Mouse (Mus musculus) heart, embryonic 14.5 days (tissue): ENCODE measurements around the gene Zbtb17. TPM values are rescaled to one million over a fixed set of nuclear protein-coding genes. Genes with fewer than 3 reads are reported as not detected.

Source experiments
- ATAC-seq: fragments of 200-750 bp; cut with Nextera tagmentation; 2 replicates; pipeline ENCODE4 v1.8.0; 2017; ENCODE audit warnings: low read depth, moderate TSS enrichment; ENCODE audit not compliant: insufficient number of reproducible peaks, insufficient read depth, low FRiP score
- H3K27ac ChIP-seq, 2 experiments: fragments of 200-500 bp in 1 of 2; fragments of 300-500 bp in 1 of 2; sonication (generic) in 1 of 2; replicated peaks in 1 of 2; 2 replicates each; pipeline ENCODE4 v1.5.1; 2012 to 2014; ENCODE audit warnings: low read depth in 2 of 2, low read length in 2 of 2, control low read depth in 1 of 2, mild to moderate bottlenecking in 1 of 2, mixed read lengths in 1 of 2; ENCODE audit not compliant: control insufficient read depth in 1 of 2, insufficient read depth in 1 of 2
- H3K27me3 ChIP-seq: fragments of 300-500 bp; sonication (generic); 2 replicates; pipeline ENCODE4 v1.6.1; 2014; ENCODE audit warnings: mild to moderate bottlenecking, low read length, control low read depth; ENCODE audit not compliant: control insufficient read depth, insufficient read depth
- H3K36me3 ChIP-seq: fragments of 300-500 bp; sonication (generic); 2 replicates; pipeline ENCODE4 v1.6.1; 2014; ENCODE audit warnings: mild to moderate bottlenecking, control low read depth, low read length, mixed read lengths; ENCODE audit not compliant: control insufficient read depth, insufficient read depth
- H3K4me1 ChIP-seq, 2 experiments: fragments of 200-500 bp in 1 of 2; fragments of 300-500 bp in 1 of 2; sonication (generic) in 1 of 2; 2 replicates each; pipeline ENCODE4 v1.6.1; 2012 to 2014; ENCODE audit warnings: low read length in 2 of 2, control low read depth in 1 of 2, mixed read lengths in 1 of 2; ENCODE audit not compliant: control insufficient read depth in 2 of 2, insufficient read depth in 2 of 2
- H3K4me2 ChIP-seq: fragments of 300-500 bp; sonication (generic); 2 replicates; pipeline ENCODE4 v1.6.1; 2014; ENCODE audit warnings: mild to moderate bottlenecking, low read length
- H3K4me3 ChIP-seq, 2 experiments: fragments of 200-500 bp in 1 of 2; fragments of 300-500 bp in 1 of 2; sonication (generic) in 1 of 2; 2 replicates each; pipeline ENCODE4 v1.5.1; 2012 to 2014; ENCODE audit warnings: low read length in 2 of 2, mild to moderate bottlenecking in 2 of 2, control low read depth in 1 of 2, low read depth in 1 of 2, moderate library complexity in 1 of 2; ENCODE audit not compliant: control insufficient read depth in 1 of 2, insufficient read depth in 1 of 2
- H3K9ac ChIP-seq: fragments of 300-500 bp; sonication (generic); 2 replicates; pipeline ENCODE4 v1.6.1; 2014; ENCODE audit warnings: mild to moderate bottlenecking, low read length
- H3K9me3 ChIP-seq: fragments of 300-500 bp; sonication (generic); 2 replicates; pipeline ENCODE4 v1.6.1; 2016; ENCODE audit warnings: low read length, control low read depth; ENCODE audit not compliant: control insufficient read depth
- WGBS: fragments of 180-500 bp; shearing (Covaris S2); extraction: QIAGEN DNeasy Blood & Tissue Kit; methylation state at CpG from one replicate; pipeline ENCODE4 v1.1.7; 2014; 5-methylcytosine and 5-hydroxymethylcytosine counted together
- polyA plus RNA-seq: library from polyadenylated mRNA; unstranded; fragments of >200 nt; fragmentation: Nextera tagmentation; extraction: Ambion mirVana; gene quantifications from 2 replicates; pipeline ENCODE4 v1.2.1, GENCODE M21; 2014

The Zbtb17 gene
- polyA plus RNA-seq, 1 experiment from 2014 or later = 18.8 TPM

GRCm38 (mm10) chr4:141427921-141428320 lies 16.5 kb upstream of the Zbtb17 start:
- no peak for ATAC-seq
- peak overlapping the region in 1 of 2 experiments; percentile 97; a peak in 1 of 4 replicates for H3K27ac ChIP-seq
- H3K9ac ChIP-seq = no peak overlapping the region
- H3K27me3 ChIP-seq = no peaks in the 10 kb centered on the region
- H3K4me3 ChIP-seq = no peak overlapping the region
- H3K4me2 ChIP-seq = no peak overlapping the region
- H3K4me1 ChIP-seq = peaks cover 16 to 31% of the 10 kb centered on the region in 2 experiments
- 84% methylated on average over 13 of the region's 13 CpGs for WGBS
- no peaks in the 10 kb centered on the region for H3K9me3 ChIP-seq
- peaks cover 22% of the 10 kb centered on the region for H3K36me3 ChIP-seq

- no peaks in the 10 kb centered on the region for H3K9me3 ChIP-seq
- H3K9ac ChIP-seq = 0 out of 2 replicates have a peak overlapping the region, but pooled peaks have one; percentile 11
- no peak overlapping the region for H3K4me3 ChIP-seq
- ATAC-seq = no peak
- no peak overlapping the region for H3K4me2 ChIP-seq
- H3K36me3 ChIP-seq = peaks cover 7% of the 10 kb centered on the region
- peaks cover 16 to 28% of the 10 kb centered on the region in 2 experiments for H3K4me1 ChIP-seq
- no peak overlapping the region; a peak in 1 of 4 replicates for H3K27ac ChIP-seq
- H3K27me3 ChIP-seq = no peaks in the 10 kb centered on the region
- WGBS = 70% methylated on average over 6 of the region's 6 CpGs
Measured at GRCm38 (mm10) chr4:141429381-141429780, 15.1 kb upstream of the Zbtb17 start.

GRCm38 (mm10) chr4:141429847-141430246 lies 14.6 kb upstream of the Zbtb17 start:
- Histone ChIP-seq H3K4me3 (no peak overlapping the region), H3K9me3 (no peaks in the 10 kb centered on the region), H3K9ac (no peak overlapping the region), H3K36me3 (peaks cover 3% of the 10 kb centered on the region), H3K4me2 (no peak overlapping the region), H3K4me1 (peaks cover 15 to 25% of the 10 kb centered on the region in 2 experiments), H3K27ac (no peak overlapping the region), H3K27me3 (no peaks in the 10 kb centered on the region)
- no peak for ATAC-seq
- WGBS = 41% methylated on average over 9 of the region's 9 CpGs

GRCm38 (mm10) chr4:141430997-141431396 lies 13.5 kb upstream of the Zbtb17 start:
- WGBS = 41% methylated on average over 9 of the region's 9 CpGs
- no peak overlapping the region for H3K27ac ChIP-seq
- H3K9ac ChIP-seq = no peak overlapping the region
- H3K9me3 ChIP-seq = no peaks in the 10 kb centered on the region
- H3K4me1 ChIP-seq = peaks cover 13 to 14% of the 10 kb centered on the region in 2 experiments
- H3K27me3 ChIP-seq = no peaks in the 10 kb centered on the region
- no peak overlapping the region for H3K4me2 ChIP-seq
- no peak overlapping the region for H3K4me3 ChIP-seq
- no peak for ATAC-seq
- no peaks in the 10 kb centered on the region for H3K36me3 ChIP-seq

GRCm38 (mm10) chr4:141432666-141433065 lies 11.8 kb upstream of the Zbtb17 start:
- Histone ChIP-seq H3K4me2 (no peak overlapping the region), H3K9ac (no peak overlapping the region), H3K27ac (no peak overlapping the region), H3K4me3 (no peak overlapping the region), H3K9me3 (no peaks in the 10 kb centered on the region), H3K36me3 (no peaks in the 10 kb centered on the region), H3K27me3 (no peaks in the 10 kb centered on the region), H3K4me1 (no peaks in the 10 kb centered on the region)
- no peak for ATAC-seq
- WGBS = 66% methylated on average over 14 of the region's 14 CpGs

GRCm38 (mm10) chr4:141433191-141433590 lies 11.3 kb upstream of the Zbtb17 start:
- Histone ChIP-seq H3K4me3 (no peak overlapping the region), H3K36me3 (no peaks in the 10 kb centered on the region), H3K4me1 (no peaks in the 10 kb centered on the region), H3K27me3 (no peaks in the 10 kb centered on the region), H3K9me3 (no peaks in the 10 kb centered on the region), H3K27ac (no peak overlapping the region), H3K9ac (no peak overlapping the region), H3K4me2 (no peak overlapping the region)
- WGBS = 80% methylated on average over 18 of the region's 18 CpGs
- no peak for ATAC-seq

GRCm38 (mm10) chr4:141435974-141436373 lies 8.5 kb upstream of the Zbtb17 start, which contains the start of gene Srarp:
Gene Srarp, minus strand, starts transcription at chr4:141436105.
- H3K27me3 ChIP-seq = no peaks in the 10 kb centered on the region

More at GRCm38 (mm10) chr4:141435974-141436373, 8.5 kb upstream of the Zbtb17 start, which contains the start of gene Srarp:
- Histone ChIP-seq H3K9me3 (no peaks in the 10 kb centered on the region), H3K4me3 (no peak within 1 kb of the TSS), H3K4me1 (no peaks in the 10 kb centered on the region; a peak in 1 of 4 replicates), H3K36me3 (no peaks in the 10 kb centered on the region), H3K4me2 (no peak within 1 kb of the TSS), H3K9ac (no peak within 1 kb of the TSS), H3K27ac (no peak within 1 kb of the TSS)
- no peak for ATAC-seq
- 68% methylated on average over 1 of the region's 1 CpGs for WGBS
